Mouse (Mus musculus): ENCODE results near the gene Lpp. TPM values are rescaled to one million over a fixed set of nuclear protein-coding genes. Genes with fewer than 3 reads are reported as not detected.

Gene Lpp
- total and polyA plus RNA-seq, 3 experiments, result not detected

- no peaks in the 10 kb centered on the region for H3K36me3 ChIP-seq (ENCODE audit: control insufficient read depth in 1 of 2, insufficient read depth in 2 of 2, low read length in 2 of 2)
- no peak overlapping the region for H3K4me3 ChIP-seq (ENCODE audit: control insufficient read depth in 1 of 2, insufficient read depth in 1 of 2, low read depth in 2 of 2, low read length in 2 of 2)
- DNase-seq (ENCODE audit: low read depth, low spot score), result no peak
- TF ChIP-seq RAD21 (IDR thresholded peaks at IDR 0.05; ENCODE audit: low read depth, low read length), result no peak
- no peak for TF ChIP-seq GABPA (IDR thresholded peaks at IDR 0.05; ENCODE audit: low read depth, low read length)
- no peak for TF ChIP-seq USF1 (IDR thresholded peaks at IDR 0.05; ENCODE audit: low read depth, low read length)
- TF ChIP-seq TCF12 (IDR thresholded peaks at IDR 0.05; ENCODE audit: low read depth, low read length), result no peak
- TF ChIP-seq USF2 (IDR thresholded peaks at IDR 0.05; ENCODE audit: borderline replicate concordance in 1 of 2, insufficient read depth in 1 of 2, low read depth in 1 of 2, low read length in 2 of 2), result no peak
- TF ChIP-seq CHD2 (IDR thresholded peaks at IDR 0.05; ENCODE audit: low read length), result no peak
- TF ChIP-seq MAX (IDR thresholded peaks at IDR 0.05; ENCODE audit: low read length), result no peak
- no peak for TF ChIP-seq POLR2AphosphoS5 (IDR thresholded peaks at IDR 0.05; ENCODE audit: borderline replicate concordance, low read depth, low read length)
- no peak for TF ChIP-seq CTCF (IDR thresholded peaks at IDR 0.05 in 2 of 3, conservative IDR thresholded peaks at IDR 0.05 in 1 of 3; ENCODE audit: control insufficient read depth in 1 of 3, insufficient read depth in 1 of 3, low read depth in 2 of 3, low read length in 3 of 3, poor library complexity in 1 of 3, severe bottlenecking in 1 of 3)
- H3K79me2 ChIP-seq (ENCODE audit: control insufficient read depth, insufficient read depth, low read length, poor library complexity), result no peaks in the 10 kb centered on the region
- no peaks in the 10 kb centered on the region for H3K9me3 ChIP-seq (replicated peaks; ENCODE audit: insufficient read depth, low read length)
- no peak overlapping the region for H3K27ac ChIP-seq (ENCODE audit: control insufficient read depth, low read depth, low read length)
- no peaks in the 10 kb centered on the region for H3K27me3 ChIP-seq (ENCODE audit: control insufficient read depth in 1 of 2, insufficient read depth in 2 of 2, low read length in 2 of 2)
- H3K4me1 ChIP-seq (ENCODE audit: control insufficient read depth in 1 of 2, insufficient read depth in 2 of 2, low read length in 2 of 2), result no peaks in the 10 kb centered on the region
- no peak overlapping the region for H3K9ac ChIP-seq (ENCODE audit: control insufficient read depth, low read depth, low read length, poor library complexity, severe bottlenecking)
These were observed 41.8 kb downstream of the Lpp start for GRCm38 (mm10) chr16:24435115-24435553.

GRCm38 (mm10) chr16:24438438-24438837, 45.1 kb downstream of the Lpp start:
- Histone ChIP-seq H3K27me3 (ENCODE audit: control insufficient read depth in 1 of 2, insufficient read depth in 2 of 2, low read length in 2 of 2) (no peaks in the 10 kb centered on the region), H3K79me2 (ENCODE audit: control insufficient read depth, insufficient read depth, low read length, poor library complexity) (no peaks in the 10 kb centered on the region), H3K9ac (ENCODE audit: control insufficient read depth, low read depth, low read length, poor library complexity, severe bottlenecking) (no peak overlapping the region), H3K27ac (ENCODE audit: control insufficient read depth, low read depth, low read length) (no peak overlapping the region), H3K4me1 (ENCODE audit: control insufficient read depth in 1 of 2, insufficient read depth in 2 of 2, low read length in 2 of 2) (no peaks in the 10 kb centered on the region), H3K9me3 (replicated peaks; ENCODE audit: insufficient read depth, low read length) (no peaks in the 10 kb centered on the region), H3K36me3 (ENCODE audit: control insufficient read depth in 1 of 2, insufficient read depth in 2 of 2, low read length in 2 of 2) (no peaks in the 10 kb centered on the region), H3K4me3 (ENCODE audit: control insufficient read depth in 1 of 2, insufficient read depth in 1 of 2, low read depth in 2 of 2, low read length in 2 of 2) (no peak overlapping the region)
- no peak for DNase-seq (ENCODE audit: low read depth, low spot score)
- TF ChIP-seq UBTF (IDR thresholded peaks at IDR 0.05; ENCODE audit: borderline replicate concordance, insufficient read depth, low read depth, low read length), result no peak
- TF ChIP-seq ETS1 (IDR thresholded peaks at IDR 0.05; ENCODE audit: low read depth, low read length), result no peak
- no peak for TF ChIP-seq GABPA (IDR thresholded peaks at IDR 0.05; ENCODE audit: low read depth, low read length)
- no peak for TF ChIP-seq SMC3 (IDR thresholded peaks at IDR 0.05; ENCODE audit: low read depth, low read length)
- no peak for TF ChIP-seq TCF12 (IDR thresholded peaks at IDR 0.05; ENCODE audit: low read depth, low read length)
- TF ChIP-seq MEF2A (IDR thresholded peaks at IDR 0.05; ENCODE audit: extremely low read depth, insufficient replicate concordance, low read depth, low read length, poor library complexity, severe bottlenecking), result no peak
- TF ChIP-seq BHLHE40 (IDR thresholded peaks at IDR 0.05; ENCODE audit: borderline replicate concordance, low read depth, low read length), result no peak
- TF ChIP-seq NRF1 (IDR thresholded peaks at IDR 0.05; ENCODE audit: insufficient read depth, low read depth, low read length, poor library complexity, severe bottlenecking), result no peak
- no peak for TF ChIP-seq USF2 (IDR thresholded peaks at IDR 0.05; ENCODE audit: borderline replicate concordance in 1 of 2, insufficient read depth in 1 of 2, low read depth in 1 of 2, low read length in 2 of 2)
- no peak for TF ChIP-seq ZMIZ1 (IDR thresholded peaks at IDR 0.05; ENCODE audit: low read depth, low read length)
- TF ChIP-seq HCFC1 (IDR thresholded peaks at IDR 0.05; ENCODE audit: low read depth, low read length), result no peak
- TF ChIP-seq ZNF384 (IDR thresholded peaks at IDR 0.05; ENCODE audit: low read depth, low read length), result no peak
- TF ChIP-seq TBP (IDR thresholded peaks at IDR 0.05; ENCODE audit: low read depth, low read length), result no peak
